Mouse (Mus musculus) cerebellum, adult 8-10 months (tissue): Measurements from ENCODE around the gene Ofcc1.

Source experiments
- DNase-seq: peaks from one replicate; pipeline ENCODE4 v3.0.0; 2022

The Ofcc1 gene

DNA sequence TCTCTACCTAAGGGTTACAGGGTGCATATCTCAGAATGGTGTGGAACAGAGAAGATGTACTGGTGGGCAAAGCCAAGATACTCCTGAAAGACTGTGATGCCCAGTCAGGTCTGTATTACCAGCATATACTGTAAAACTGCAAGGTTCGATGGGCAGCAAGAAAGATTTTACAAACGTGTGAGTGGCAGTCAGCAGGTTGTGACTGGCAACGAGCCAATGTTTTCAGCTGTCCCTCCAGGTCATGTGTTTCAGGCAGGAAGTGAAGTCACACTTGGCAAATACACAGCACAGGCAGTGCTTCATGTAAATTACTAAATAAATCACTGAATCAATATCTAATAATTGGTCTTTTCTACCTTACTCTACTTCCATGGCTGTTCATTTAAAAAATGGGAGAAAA, at the start of gene Ofcc1:
Gene Ofcc1 (minus strand): TSS at position 163 of the 400 bp plus-strand sequence.
- no peak for DNase-seq

DNA sequence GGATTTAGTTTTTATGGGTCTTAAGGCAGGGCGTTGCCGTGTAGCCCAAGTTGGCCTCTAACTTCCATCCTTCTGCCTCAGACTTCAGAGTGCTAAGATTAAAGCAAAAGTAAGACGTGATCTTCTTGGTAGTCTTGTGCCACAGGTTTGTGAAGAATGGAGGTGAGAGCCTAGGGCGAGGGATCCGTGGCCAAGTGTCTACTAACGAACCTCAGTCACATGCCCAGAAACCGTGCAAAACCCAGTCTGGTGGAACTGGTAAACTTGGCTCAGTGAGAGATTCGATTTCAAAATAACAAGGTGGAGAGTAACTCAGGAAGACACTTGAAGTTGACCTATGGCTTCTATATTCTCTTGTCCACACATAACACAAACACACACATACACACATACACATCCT, 28.9 kb upstream of the Ofcc1 start:
- DNase-seq = no peak

- DNase-seq = no peak
Observed at GRCm38 (mm10) chr13:40387446-40387845, 26.2 kb upstream of the Ofcc1 start.

DNA sequence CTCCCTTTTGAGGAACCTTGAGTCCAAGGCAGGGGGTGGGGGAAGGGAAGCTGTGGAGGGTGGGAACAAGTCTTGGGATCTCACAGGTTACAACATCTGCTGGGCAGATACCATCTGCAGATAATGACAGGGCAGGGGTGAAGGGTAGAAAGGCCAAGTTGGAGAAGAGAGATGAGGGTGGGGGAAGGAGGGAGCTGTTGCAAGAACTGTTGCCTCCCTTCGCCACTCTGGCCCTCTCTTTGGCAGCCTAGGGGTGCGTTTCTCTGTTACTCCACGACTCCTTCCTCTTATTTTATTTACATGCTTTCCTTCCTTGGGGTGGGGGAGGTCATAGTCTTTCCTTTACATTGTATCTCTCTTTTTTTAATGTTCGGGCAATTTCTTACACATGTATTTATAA, 23.7 kb upstream of the Ofcc1 start:
- no peak for DNase-seq

- DNase-seq = no peak
Observed at GRCm38 (mm10) chr13:40376773-40377172, 15.5 kb upstream of the Ofcc1 start.

GRCm38 (mm10) chr13:40366762-40367161, 5.5 kb upstream of the Ofcc1 start:
- DNase-seq = no peak

DNA sequence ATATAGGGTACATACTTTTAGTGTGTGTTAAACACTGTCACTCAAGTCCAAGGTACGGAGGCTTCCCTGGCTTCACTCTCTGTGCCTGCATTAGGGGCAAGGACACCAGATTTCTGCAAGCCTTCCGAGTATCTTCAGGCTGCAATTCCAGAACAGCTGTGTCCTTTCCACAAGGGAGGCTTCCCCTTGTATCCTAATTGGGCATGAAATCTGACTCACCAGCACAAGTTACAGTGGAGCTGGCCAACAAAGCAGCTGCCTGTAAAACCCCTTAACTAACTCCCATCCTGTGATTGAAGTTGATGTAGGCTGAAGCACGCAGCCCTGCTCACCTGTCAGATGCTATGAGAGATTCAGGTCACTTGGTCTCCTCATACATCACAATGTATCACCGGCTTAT, 3.6 kb upstream of the Ofcc1 start:
- no peak for DNase-seq

DNA sequence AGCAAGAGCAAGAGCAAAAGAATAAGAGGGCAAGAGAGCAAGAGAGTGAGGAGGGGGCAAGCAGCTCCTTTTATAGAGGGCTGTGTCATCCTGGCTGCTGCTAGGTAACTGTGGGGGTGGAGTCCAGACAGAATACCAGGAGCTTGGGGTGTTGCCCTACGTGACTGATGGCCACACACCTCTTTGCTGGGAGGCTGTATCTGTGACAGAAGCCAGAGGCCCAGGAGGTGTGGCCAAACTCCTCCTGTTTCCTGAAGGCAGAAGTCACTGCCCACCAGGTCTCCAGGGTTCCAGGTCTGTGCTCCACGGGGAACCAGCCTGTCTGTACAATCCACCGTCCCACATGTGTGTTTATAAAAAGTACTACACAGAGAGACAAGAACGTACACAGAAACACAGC, 558 bp downstream of the Ofcc1 start:
- DNase-seq = no peak

- DNase-seq = no peak
Observed at GRCm38 (mm10) chr13:40347045-40347444, 14.2 kb downstream of the Ofcc1 start.

DNA sequence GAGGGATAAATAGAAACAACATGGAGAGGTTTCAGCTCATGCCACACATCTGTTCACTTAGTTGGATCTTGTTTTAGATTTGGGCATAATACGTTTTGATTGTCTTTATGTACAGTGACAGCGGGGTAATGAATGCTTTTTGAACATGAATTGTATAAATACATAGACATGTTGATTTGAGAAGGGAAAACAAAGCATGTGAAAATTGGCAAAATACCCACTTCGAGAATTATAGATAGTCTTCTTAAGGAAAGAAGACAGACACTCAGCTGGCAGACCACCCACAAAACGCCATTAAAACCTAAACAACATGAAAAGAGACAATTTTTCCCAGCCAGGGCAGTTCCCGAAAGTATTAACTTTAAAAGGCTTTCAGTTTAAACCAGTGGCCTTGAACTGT, 37.9 kb downstream of the Ofcc1 start:
- DNase-seq = no peak

DNA sequence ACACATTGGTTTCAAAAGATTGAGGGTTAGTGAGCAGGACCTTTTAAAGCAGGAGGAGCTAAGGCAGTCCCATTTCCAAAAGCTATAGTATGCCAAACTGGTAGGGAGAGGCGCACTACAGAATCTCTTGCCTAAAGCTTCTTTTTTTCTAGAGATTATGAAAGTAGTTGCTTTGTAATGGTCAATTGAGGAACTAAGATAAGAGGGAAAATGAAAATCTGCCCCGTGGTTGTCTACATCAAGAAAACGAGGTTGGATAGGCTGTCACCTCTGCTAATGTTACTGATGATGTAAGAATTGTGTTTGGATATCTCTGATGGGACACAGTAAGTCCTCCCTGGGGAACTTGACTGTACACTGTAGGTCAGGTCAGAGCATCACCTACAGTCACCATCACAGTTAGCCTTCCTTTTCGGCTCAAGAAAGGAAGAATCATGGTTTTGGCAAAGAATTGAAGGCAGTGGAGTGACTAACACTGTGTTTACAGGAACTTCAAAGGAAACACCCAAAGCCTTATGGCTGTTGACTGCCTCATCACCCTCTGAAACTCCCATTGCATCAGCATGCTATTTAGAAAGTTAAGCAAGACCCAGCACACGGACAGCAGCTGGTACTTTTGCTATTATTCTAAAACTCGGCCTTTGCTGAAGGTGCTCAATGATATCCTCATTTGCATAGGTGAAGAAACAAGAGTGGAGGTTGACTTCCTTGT, 40.3 kb downstream of the Ofcc1 start:
- DNase-seq = no peak

GRCm38 (mm10) chr13:40317731-40318130, 43.5 kb downstream of the Ofcc1 start:
- no peak for DNase-seq

- no peak for DNase-seq
Observed at GRCm38 (mm10) chr13:40315158-40315792, 46.0 kb downstream of the Ofcc1 start.

DNA sequence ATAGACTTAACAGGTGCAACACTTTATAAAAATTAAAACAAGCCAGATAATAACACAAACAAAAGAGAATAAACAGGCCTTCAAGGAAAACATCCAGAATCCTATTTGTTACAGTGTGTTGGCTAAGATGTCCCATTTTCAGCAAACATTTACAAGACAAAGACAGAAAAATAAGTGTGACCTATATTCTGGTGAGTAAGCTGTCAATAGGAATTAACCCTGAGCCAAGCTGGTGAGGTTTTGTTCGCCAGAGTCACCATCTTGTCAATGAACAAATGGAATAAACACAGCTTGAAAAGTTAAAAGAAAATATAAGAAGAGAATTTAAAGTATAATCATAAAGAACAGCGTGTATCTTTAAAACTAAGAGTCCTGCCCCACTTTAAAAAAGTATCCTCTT, 68.4 kb downstream of the Ofcc1 start:
- no peak for DNase-seq

DNA sequence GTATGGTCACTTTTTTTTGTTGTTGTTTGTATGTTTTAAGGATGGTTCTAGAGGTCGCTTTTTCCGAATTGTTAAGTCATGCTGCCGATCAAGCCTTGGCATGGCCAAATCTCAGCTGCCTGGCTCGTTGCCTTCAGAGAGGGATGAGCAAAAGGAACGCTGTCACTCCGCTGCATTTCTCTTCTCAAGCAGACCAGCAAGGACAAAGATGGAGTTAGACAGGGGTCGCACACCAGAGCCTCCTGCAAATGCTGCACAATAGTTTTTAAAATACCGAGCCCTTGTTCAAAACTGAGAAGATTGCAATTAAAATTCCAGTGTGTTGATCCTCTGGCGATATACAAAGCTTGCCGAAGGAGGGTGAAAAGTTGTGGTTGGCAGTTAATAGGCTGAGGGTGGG, 70.4 kb downstream of the Ofcc1 start:
- DNase-seq = no peak

- DNase-seq = no peak
Observed at GRCm38 (mm10) chr13:40288650-40289049, 72.6 kb downstream of the Ofcc1 start.

DNA sequence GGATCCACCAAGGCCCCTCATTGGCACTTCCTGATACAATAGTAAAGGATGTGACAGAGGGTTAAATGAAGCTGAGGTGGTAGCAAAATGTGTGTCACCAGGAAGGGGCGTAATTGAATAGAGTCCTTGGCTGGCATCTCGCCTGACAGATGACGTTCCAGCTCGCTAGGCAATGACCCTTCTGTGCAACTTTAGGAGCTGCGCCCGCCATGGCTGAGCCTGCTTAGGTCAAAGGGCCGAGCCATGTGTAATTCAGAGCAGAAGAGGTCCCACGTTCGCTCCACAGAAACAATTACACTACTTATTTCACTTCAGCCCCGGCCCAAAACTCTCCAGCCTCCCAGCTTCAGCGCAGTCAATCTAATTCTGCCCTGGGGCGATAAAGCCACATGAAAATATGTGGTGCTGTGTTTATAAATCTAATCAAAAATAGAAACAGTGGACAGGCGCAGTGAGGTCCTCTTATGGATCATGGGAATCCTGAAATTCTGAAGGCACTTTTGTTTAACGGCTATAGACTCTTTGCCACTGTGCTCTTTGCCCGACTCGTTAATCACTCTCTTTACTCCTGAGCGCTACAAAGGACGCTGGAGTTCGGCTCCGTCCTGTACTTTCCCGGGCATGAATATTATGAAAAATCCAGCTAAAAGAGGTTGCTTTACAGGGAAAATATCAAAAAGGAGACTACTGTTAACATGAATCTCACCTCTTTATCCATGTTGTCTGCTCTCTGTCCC, 73.8 kb downstream of the Ofcc1 start:
- DNase-seq = no peak

- no peak for DNase-seq
Observed at GRCm38 (mm10) chr13:40285234-40285791, 75.9 kb downstream of the Ofcc1 start.

GRCm38 (mm10) chr13:40280616-40281015, 80.6 kb downstream of the Ofcc1 start:
- no peak for DNase-seq

- no peak for DNase-seq
Observed at GRCm38 (mm10) chr13:40267546-40267945, 93.7 kb downstream of the Ofcc1 start.

DNA sequence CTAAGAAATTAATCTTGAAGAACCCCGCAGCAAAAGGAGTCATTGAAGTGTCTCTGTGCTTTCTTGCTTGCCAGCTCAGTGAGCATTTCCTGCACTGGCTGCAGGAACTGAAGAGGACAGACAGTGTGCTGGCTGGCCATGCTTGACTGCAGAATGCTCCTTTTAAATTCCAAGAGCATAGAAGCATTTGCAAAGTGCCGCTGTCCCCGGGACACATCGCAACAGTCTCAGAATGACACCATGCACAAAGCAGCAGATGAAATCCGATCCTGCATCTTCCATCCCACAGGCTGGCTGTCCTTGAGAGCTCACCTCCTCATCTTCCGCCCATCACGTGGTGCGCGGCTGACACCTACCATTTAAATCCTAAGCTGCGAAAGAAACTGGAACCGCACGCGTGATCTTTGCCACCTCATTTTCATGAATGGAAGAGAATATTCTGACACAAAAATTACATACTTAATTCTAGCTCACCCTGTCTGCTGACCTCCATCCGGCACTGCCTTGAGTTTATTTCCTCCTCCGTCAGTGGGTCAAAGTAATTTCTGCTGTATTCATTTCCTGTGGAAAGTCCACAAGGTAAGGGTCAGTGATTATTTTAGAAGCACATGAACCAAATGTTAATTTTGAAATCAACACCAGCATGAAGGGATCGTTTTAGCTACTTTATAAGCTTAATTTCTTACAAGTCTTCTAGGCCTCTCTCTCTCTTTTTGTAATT, 98.0 kb downstream of the Ofcc1 start:
- peak; percentile 11 for DNase-seq

- DNase-seq = no peak
Observed at GRCm38 (mm10) chr13:40258757-40259156, 102.5 kb downstream of the Ofcc1 start.

GRCm38 (mm10) chr13:40243821-40244220, 117.4 kb downstream of the Ofcc1 start:
- no peak for DNase-seq
